Mouse (Mus musculus) left cerebral cortex, postnatal 36 days (tissue): ENCODE measurements at regions not wholly inside any gene's neighbourhood (a gene's known extent, or its start where the extent isn't known, plus 50 kb on each side); places are given as distances from the start of the nearest gene placed in this dataset.

Source experiments
- DNase-seq, 2 experiments: peaks; one replicate each; pipeline ENCODE4 v3.0.0; 2021 to 2022; ENCODE audit warnings: low spot score in 2 of 2, mixed read lengths in 1 of 2
- intact Hi-C: fragments of 180-260 bp; cut with DNase I; formaldehyde crosslinking; loops from one replicate; pipeline ENCODE4 v1.15.1; 2025

GRCm38 (mm10) chr11:7949201-7949875 lies 715.0 kb downstream of the Tns3 start:
- intact Hi-C loops = no loop called here
- no peak for DNase-seq

- DNase-seq = no peak
- intact Hi-C loops = no loop called here
Observed at GRCm38 (mm10) chr11:7944956-7945515, 719.3 kb downstream of the Tns3 start.

GRCm38 (mm10) chr11:7944373-7944772 lies 720.0 kb downstream of the Tns3 start:
- intact Hi-C loops = no loop called here
- DNase-seq = no peak

- DNase-seq = no peak
- intact Hi-C loops = no loop called here
Observed at GRCm38 (mm10) chr11:7933611-7934010, 719.9 kb upstream of the Igfbp3 start.

- intact Hi-C loops = no loop called here
- no peak for DNase-seq
Observed at GRCm38 (mm10) chr11:7932638-7933037, 718.9 kb upstream of the Igfbp3 start.

- intact Hi-C loops = no loop called here
- no peak for DNase-seq
Observed at GRCm38 (mm10) chr11:7931064-7931797, 717.5 kb upstream of the Igfbp3 start.

GRCm38 (mm10) chr11:7927676-7928075 lies 714.0 kb upstream of the Igfbp3 start:
- no peak for DNase-seq
- intact Hi-C loops = no loop called here

- intact Hi-C loops = no loop called here
- no peak for DNase-seq
Observed at GRCm38 (mm10) chr11:7912036-7912435, 698.3 kb upstream of the Igfbp3 start.

GRCm38 (mm10) chr11:7900266-7900665 lies 686.5 kb upstream of the Igfbp3 start:
- no peak for DNase-seq

GRCm38 (mm10) chr11:7898204-7898603 lies 684.5 kb upstream of the Igfbp3 start:
- intact Hi-C loops = no loop called here

More at GRCm38 (mm10) chr11:7900266-7900665, 686.5 kb upstream of the Igfbp3 start:
- intact Hi-C loops = no loop called here

GRCm38 (mm10) chr11:7880506-7880905 lies 666.8 kb upstream of the Igfbp3 start:
- DNase-seq = no peak

More at GRCm38 (mm10) chr11:7898204-7898603, 684.5 kb upstream of the Igfbp3 start:
- no peak for DNase-seq

GRCm38 (mm10) chr11:7864116-7864515 lies 650.4 kb upstream of the Igfbp3 start:
- intact Hi-C loops = no loop called here
- no peak for DNase-seq

More at GRCm38 (mm10) chr11:7880506-7880905, 666.8 kb upstream of the Igfbp3 start:
- intact Hi-C loops = no loop called here

GRCm38 (mm10) chr11:7863711-7864110 lies 650.0 kb upstream of the Igfbp3 start:
- no peak for DNase-seq
- intact Hi-C loops = no loop called here

GRCm38 (mm10) chr11:7862547-7862946 lies 648.8 kb upstream of the Igfbp3 start:
- intact Hi-C loops = no loop called here
- DNase-seq = no peak

- DNase-seq = no peak
- intact Hi-C loops = no loop called here
Observed at GRCm38 (mm10) chr11:7852612-7853011, 638.9 kb upstream of the Igfbp3 start.

GRCm38 (mm10) chr11:7838311-7839237 lies 624.9 kb upstream of the Igfbp3 start:
- intact Hi-C loops = no loop called here
- no peak for DNase-seq

- intact Hi-C loops = no loop called here
- no peak for DNase-seq
Observed at GRCm38 (mm10) chr11:7837486-7837885, 623.8 kb upstream of the Igfbp3 start.

GRCm38 (mm10) chr11:7834151-7834550 lies 620.4 kb upstream of the Igfbp3 start:
- DNase-seq = no peak
- intact Hi-C loops = no loop called here

GRCm38 (mm10) chr11:7832376-7832775 lies 618.7 kb upstream of the Igfbp3 start:
- intact Hi-C loops = no loop called here

GRCm38 (mm10) chr11:7829770-7830169 lies 616.0 kb upstream of the Igfbp3 start:
- no peak for DNase-seq
- intact Hi-C loops = no loop called here

More at GRCm38 (mm10) chr11:7832376-7832775, 618.7 kb upstream of the Igfbp3 start:
- DNase-seq = no peak
